Mouse (Mus musculus) hindbrain, embryonic 16.5 days (tissue): ENCODE data around the gene Mphosph9. TPM values are rescaled to one million over a fixed set of nuclear protein-coding genes. Genes with fewer than 3 reads are reported as not detected.
A peak's percentile ranks its signal among the peaks of the same experiment; 100 is the strongest.

Experiments
- ATAC-seq: fragments of 200-750 bp; cut with Nextera tagmentation; 2 replicates; pipeline ENCODE4 v1.8.0; 2017; ENCODE audit warnings: moderate TSS enrichment, moderate library complexity
- H3K27ac ChIP-seq: fragments of 300-500 bp; sonication (generic); 2 replicates; pipeline ENCODE4 v1.5.1; 2014; ENCODE audit warnings: low read depth, mild to moderate bottlenecking, control low read depth, low read length, moderate library complexity
- H3K27me3 ChIP-seq: fragments of 300-500 bp; sonication (generic); replicated peaks from 2 replicates; pipeline ENCODE4 v1.6.1; 2014; ENCODE audit warnings: low read length; ENCODE audit not compliant: control insufficient read depth, insufficient read depth
- H3K36me3 ChIP-seq: fragments of 300-500 bp; sonication (generic); 2 replicates; pipeline ENCODE4 v1.6.1; 2014; ENCODE audit warnings: mild to moderate bottlenecking, low read length, moderate library complexity, mixed read lengths; ENCODE audit not compliant: control insufficient read depth, insufficient read depth
- H3K4me1 ChIP-seq: fragments of 300-500 bp; sonication (generic); 2 replicates; pipeline ENCODE4 v1.6.1; 2014; ENCODE audit warnings: low read depth, low read length; ENCODE audit not compliant: control insufficient read depth, insufficient read depth
- H3K4me2 ChIP-seq: fragments of 300-500 bp; sonication (generic); 2 replicates; pipeline ENCODE4 v1.6.1; 2014; ENCODE audit warnings: mild to moderate bottlenecking, low read length, control low read depth, moderate library complexity
- H3K4me3 ChIP-seq: fragments of 300-500 bp; sonication (generic); 2 replicates; pipeline ENCODE4 v1.5.1; 2014; ENCODE audit warnings: mild to moderate bottlenecking, low read length, control low read depth, moderate library complexity
- H3K9ac ChIP-seq: fragments of 300-500 bp; sonication (generic); 2 replicates; pipeline ENCODE4 v1.6.1; 2014; ENCODE audit warnings: low read depth, mild to moderate bottlenecking, control low read depth, low read length, moderate library complexity
- H3K9me3 ChIP-seq: fragments of 300-500 bp; sonication (generic); 2 replicates; pipeline ENCODE4 v1.6.1; 2014; ENCODE audit warnings: mild to moderate bottlenecking, low read length, moderate library complexity; ENCODE audit not compliant: control insufficient read depth
- WGBS: fragments of 180-500 bp; shearing (Covaris S2); extraction: QIAGEN DNeasy Blood & Tissue Kit; methylation state at CpG from one replicate; pipeline ENCODE4 v1.1.7; 2014; 5-methylcytosine and 5-hydroxymethylcytosine counted together
- polyA plus RNA-seq: library from polyadenylated mRNA; unstranded; fragments of >200 nt; fragmentation: Nextera tagmentation; extraction: Ambion mirVana; gene quantifications from 2 replicates; pipeline ENCODE4 v1.2.1, GENCODE M21; 2015

Gene Mphosph9
- polyA plus RNA-seq, 1 experiment from 2014 or later, result 9.9 TPM

- H3K36me3 ChIP-seq, result no peaks in the 10 kb centered on the region
- no peaks in the 10 kb centered on the region for H3K9me3 ChIP-seq
- H3K4me3 ChIP-seq, result no peak overlapping the region
- WGBS, result 57% methylated on average over 8 of the region's 8 CpGs
- no peak overlapping the region; the same call in 1 of the 2 replicates for H3K9ac ChIP-seq
- no peak overlapping the region for H3K4me2 ChIP-seq
- no peak for ATAC-seq
- no peak overlapping the region for H3K27ac ChIP-seq
- H3K4me1 ChIP-seq, result peaks cover 11% of the 10 kb centered on the region
- H3K27me3 ChIP-seq, result no peaks in the 10 kb centered on the region
Measured at GRCm38 (mm10) chr5:124208030-124208429, 119.7 kb downstream of the Mphosph9 start.

GRCm38 (mm10) chr5:124206481-124207038 is 121.2 kb downstream of the Mphosph9 start:
- peak; percentile 32; the same call in 1 of the 2 replicates for ATAC-seq
- Histone ChIP-seq H3K36me3 (no peaks in the 10 kb centered on the region), H3K4me2 (no peak overlapping the region), H3K4me3 (no peak overlapping the region), H3K9me3 (no peaks in the 10 kb centered on the region), H3K9ac (no peak overlapping the region), H3K27me3 (no peaks in the 10 kb centered on the region), H3K4me1 (peaks cover 11% of the 10 kb centered on the region), H3K27ac (no peak overlapping the region)
- WGBS, result 42% methylated on average over 13 of the region's 13 CpGs

DNA sequence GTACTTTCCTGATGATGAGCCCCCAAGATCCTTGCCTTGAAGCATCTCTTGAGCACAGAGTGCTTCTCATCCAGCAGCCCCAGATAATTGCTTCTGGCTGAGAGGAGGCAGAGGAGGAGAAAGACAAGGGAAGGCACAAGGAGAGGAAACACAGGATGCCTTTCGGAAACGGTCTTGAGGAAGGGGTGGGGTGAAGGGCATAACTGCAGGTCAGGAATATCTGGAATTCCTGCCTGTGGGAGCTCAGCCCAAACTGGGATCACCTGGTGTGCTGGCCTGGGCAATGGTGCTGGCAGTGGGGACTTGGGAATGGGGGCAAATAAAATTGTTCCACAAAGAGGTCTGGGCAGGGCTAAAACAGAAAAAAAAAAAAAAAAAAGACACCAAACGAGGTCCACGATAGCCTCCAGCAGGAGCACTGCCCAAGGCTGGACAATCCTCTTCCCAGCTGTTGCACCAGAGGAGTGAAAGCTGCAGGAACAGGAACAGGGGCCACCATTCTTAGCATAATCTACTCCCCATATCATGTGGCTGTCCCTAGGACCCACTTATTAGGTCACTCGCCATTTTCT is 121.9 kb downstream of the Mphosph9 start:
- no peak overlapping the region for H3K4me3 ChIP-seq
- H3K4me1 ChIP-seq, result peaks cover 9% of the 10 kb centered on the region
- no peak for ATAC-seq
- no peak overlapping the region for H3K27ac ChIP-seq
- H3K9me3 ChIP-seq, result no peaks in the 10 kb centered on the region
- peak overlapping the region; percentile 4; the same call in 1 of the 2 replicates for H3K9ac ChIP-seq
- no peaks in the 10 kb centered on the region for H3K36me3 ChIP-seq
- WGBS, result 68% methylated on average over 5 of the region's 5 CpGs
- H3K27me3 ChIP-seq, result no peaks in the 10 kb centered on the region
- H3K4me2 ChIP-seq, result no peak overlapping the region

- Histone ChIP-seq H3K9ac (no peak overlapping the region; the same call in 1 of the 2 replicates), H3K4me1 (peaks cover 9% of the 10 kb centered on the region), H3K27ac (no peak overlapping the region), H3K4me2 (no peak overlapping the region), H3K4me3 (no peak overlapping the region), H3K36me3 (no peaks in the 10 kb centered on the region), H3K27me3 (no peaks in the 10 kb centered on the region), H3K9me3 (no peaks in the 10 kb centered on the region)
- 78% methylated on average over 9 of the region's 9 CpGs for WGBS
- ATAC-seq, result no peak
Measured at GRCm38 (mm10) chr5:124205211-124205610, 122.6 kb downstream of the Mphosph9 start.

GRCm38 (mm10) chr5:124204127-124204794 is 123.5 kb downstream of the Mphosph9 start:
- Histone ChIP-seq H3K9me3 (no peaks in the 10 kb centered on the region), H3K4me2 (no peak overlapping the region), H3K36me3 (no peaks in the 10 kb centered on the region), H3K27ac (no peak overlapping the region), H3K27me3 (no peaks in the 10 kb centered on the region), H3K9ac (no peak overlapping the region), H3K4me3 (no peak overlapping the region), H3K4me1 (peaks cover 9% of the 10 kb centered on the region)
- no peak for ATAC-seq
- 86% methylated on average over 9 of the region's 9 CpGs for WGBS

DNA sequence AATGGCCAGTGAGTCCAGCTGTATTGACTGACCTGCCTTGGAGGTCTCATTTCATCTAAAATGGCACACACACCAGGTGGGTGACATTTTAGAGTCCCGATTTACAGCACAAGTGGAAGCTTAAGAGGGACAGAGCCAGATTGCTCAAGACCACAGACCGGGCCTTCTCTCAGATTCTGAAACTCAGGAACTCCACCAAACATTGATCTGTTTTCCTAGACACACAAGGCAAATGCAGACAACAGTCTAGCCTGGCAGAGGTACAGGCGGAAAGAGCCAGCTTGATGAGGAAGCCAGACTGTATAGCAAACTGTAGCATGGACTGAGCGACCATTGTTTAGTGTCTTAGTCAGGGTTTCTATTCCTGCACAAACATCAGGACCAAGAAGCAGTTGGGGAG is 124.5 kb downstream of the Mphosph9 start:
- H3K4me3 ChIP-seq, result no peak overlapping the region
- no peak overlapping the region for H3K27ac ChIP-seq
- H3K36me3 ChIP-seq, result no peaks in the 10 kb centered on the region
- no peak overlapping the region for H3K9ac ChIP-seq
- no peaks in the 10 kb centered on the region for H3K27me3 ChIP-seq
- H3K4me2 ChIP-seq, result no peak overlapping the region
- no peaks in the 10 kb centered on the region for H3K9me3 ChIP-seq
- H3K4me1 ChIP-seq, result peaks cover 9% of the 10 kb centered on the region
- no peak for ATAC-seq
- WGBS, result 87% methylated on average over 4 of the region's 4 CpGs

DNA sequence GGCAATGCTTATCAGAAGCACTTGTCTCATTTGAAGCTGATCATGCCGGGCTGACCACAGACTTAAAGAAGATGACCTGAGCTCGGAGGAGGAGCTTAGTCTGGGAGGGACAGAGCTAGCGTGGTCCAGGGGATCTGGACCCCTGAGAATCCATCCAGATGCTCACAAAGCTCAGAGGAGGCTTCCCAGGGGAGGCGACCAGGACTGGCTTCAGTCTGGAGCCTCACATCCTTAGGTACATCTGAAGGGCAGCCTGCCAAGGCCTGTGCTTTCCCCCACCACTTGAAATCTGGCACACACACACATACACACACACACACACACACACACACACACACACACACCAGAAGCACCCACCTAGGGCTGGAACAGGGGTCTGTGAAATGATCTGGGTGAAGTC is 125.7 kb downstream of the Mphosph9 start:
- 71% methylated on average over 4 of the region's 4 CpGs for WGBS
- no peak overlapping the region for H3K27ac ChIP-seq
- no peaks in the 10 kb centered on the region for H3K27me3 ChIP-seq
- H3K36me3 ChIP-seq, result no peaks in the 10 kb centered on the region
- H3K4me1 ChIP-seq, result peaks cover 9% of the 10 kb centered on the region
- no peaks in the 10 kb centered on the region for H3K9me3 ChIP-seq
- no peak overlapping the region for H3K9ac ChIP-seq
- H3K4me3 ChIP-seq, result no peak overlapping the region
- ATAC-seq, result no peak
- no peak overlapping the region for H3K4me2 ChIP-seq

DNA sequence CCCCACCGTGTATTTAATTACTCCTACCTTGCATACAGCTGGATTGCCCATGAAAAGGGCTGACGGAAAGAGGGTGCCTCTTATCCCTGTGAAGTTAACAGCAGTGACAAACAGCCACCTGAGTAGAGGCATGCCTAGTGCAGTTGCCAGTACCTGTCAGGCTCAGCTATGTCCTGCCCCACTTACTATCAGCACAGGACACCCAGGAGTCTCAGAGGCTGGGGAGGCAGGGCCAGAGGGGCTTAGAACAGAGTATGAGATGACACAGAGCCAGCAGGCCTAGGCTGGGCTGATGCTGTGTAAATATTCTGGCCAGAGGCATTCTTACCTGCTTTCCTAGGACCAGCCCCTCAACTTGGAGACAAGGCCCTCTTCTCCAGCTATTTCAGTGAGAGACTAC is 126.2 kb downstream of the Mphosph9 start:
- H3K4me2 ChIP-seq, result no peak overlapping the region
- H3K9ac ChIP-seq, result no peak overlapping the region
- H3K36me3 ChIP-seq, result no peaks in the 10 kb centered on the region
- WGBS, result 89% methylated on average over 2 of the region's 2 CpGs
- H3K27me3 ChIP-seq, result no peaks in the 10 kb centered on the region
- ATAC-seq, result no peak
- H3K27ac ChIP-seq, result no peak overlapping the region
- H3K4me1 ChIP-seq, result peaks cover 6% of the 10 kb centered on the region
- no peak overlapping the region for H3K4me3 ChIP-seq
- no peaks in the 10 kb centered on the region for H3K9me3 ChIP-seq
